Mouse (Mus musculus): ENCODE data around the gene Myo7a. TPM values are rescaled to one million over a fixed set of nuclear protein-coding genes. Genes with fewer than 3 reads are reported as not detected.
A peak's percentile ranks its signal among the peaks of the same experiment; 100 is the strongest.

The Myo7a gene
- polyA plus RNA-seq (2015; fragmentation: Nextera tagmentation; extraction: Ambion mirVana) = 24.0 and 25.0 TPM in 2 replicates

- Histone ChIP-seq H3K4me2 (replicated peaks; ENCODE audit: low read depth) (peak within 1 kb of the TSS; percentile 61), H3K9ac (ENCODE audit: low read depth, low read length) (peak within 1 kb of the TSS; percentile 42), H3K9me3 (ENCODE audit: control insufficient read depth) (no peaks in the 10 kb centered on the region), H3K36me3 (ENCODE audit: control insufficient read depth, insufficient read depth) (no peaks in the 10 kb centered on the region; the same call in 1 of the 2 replicates), H3K4me1 (replicated peaks; ENCODE audit: control insufficient read depth, insufficient read depth, low read length) (peaks cover 9% of the 10 kb centered on the region; the same call in 1 of the 2 replicates), H3K27ac (ENCODE audit: low read depth, low read length) (peak within 1 kb of the TSS; percentile 81), H3K4me3 (ENCODE audit: low read depth, low read length) (peak within 1 kb of the TSS; percentile 20), H3K27me3 (replicated peaks; ENCODE audit: control insufficient read depth, insufficient read depth, low read length) (no peaks in the 10 kb centered on the region)
- ATAC-seq = peak; percentile 83
- WGBS = 20% methylated on average over 9 of the region's 9 CpGs
- peak; percentile 60 for TF ChIP-seq CTCF (IDR thresholded peaks at IDR 0.05; ENCODE audit: low read depth)
Measured at GRCm38 (mm10) chr7:98119179-98119960, at the start of gene Myo7a. Myo7a (minus strand) TSS chr7:98119524.

GRCm38 (mm10) chr7:98164999-98165528, 45.7 kb upstream of the Myo7a start:
- WGBS = 27% methylated on average over 10 of the region's 10 CpGs
- Histone ChIP-seq H3K9me3 (ENCODE audit: control insufficient read depth) (no peaks in the 10 kb centered on the region), H3K36me3 (ENCODE audit: control insufficient read depth, insufficient read depth) (no peaks in the 10 kb centered on the region), H3K9ac (ENCODE audit: low read depth, low read length) (no peak overlapping the region), H3K4me1 (replicated peaks; ENCODE audit: control insufficient read depth, insufficient read depth, low read length) (no peaks in the 10 kb centered on the region), H3K4me2 (replicated peaks; ENCODE audit: low read depth) (peak overlapping the region; percentile 28), H3K27me3 (replicated peaks; ENCODE audit: control insufficient read depth, insufficient read depth, low read length) (no peaks in the 10 kb centered on the region), H3K27ac (ENCODE audit: low read depth, low read length) (peak overlapping the region; percentile 77), H3K4me3 (ENCODE audit: low read depth, low read length) (no peak overlapping the region)
- ATAC-seq = peak; percentile 82
- peak; percentile 57 for TF ChIP-seq CTCF (IDR thresholded peaks at IDR 0.05; ENCODE audit: low read depth)

DNA sequence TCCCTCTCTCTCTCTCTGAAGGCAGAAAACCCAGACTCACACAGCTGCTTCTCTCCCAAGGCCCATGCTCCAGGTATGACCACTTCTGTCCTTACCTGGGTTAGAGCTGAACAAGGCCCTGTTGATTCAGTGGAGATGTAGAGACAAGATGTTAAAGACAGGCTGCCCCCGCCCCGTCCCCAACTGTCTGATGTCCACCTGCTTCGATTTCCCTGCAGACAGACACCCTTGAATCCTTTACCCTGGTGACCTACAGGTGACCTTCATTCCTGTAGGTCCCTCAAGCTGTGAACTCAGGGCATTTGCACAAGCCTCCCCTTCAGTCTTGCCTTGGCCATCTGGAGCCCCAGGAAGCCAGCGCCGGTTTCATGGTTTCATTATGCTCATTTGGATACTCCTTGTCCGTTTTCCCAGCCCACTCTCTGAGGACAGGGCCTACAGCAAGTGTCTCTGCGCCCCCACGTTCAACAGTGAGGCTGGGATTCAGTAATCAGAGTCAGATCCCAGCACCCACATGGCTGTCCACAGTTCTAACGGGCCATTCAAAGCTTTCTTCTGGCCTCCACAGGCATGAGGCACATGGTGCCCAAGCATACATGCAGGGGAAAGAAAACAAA, 45.2 kb upstream of the Myo7a start:
- Histone ChIP-seq H3K4me3 (ENCODE audit: low read depth, low read length) (no peak overlapping the region), H3K27ac (ENCODE audit: low read depth, low read length) (peak overlapping the region; percentile 77; the same call in 1 of the 2 replicates), H3K9me3 (ENCODE audit: control insufficient read depth) (no peaks in the 10 kb centered on the region), H3K9ac (ENCODE audit: low read depth, low read length) (no peak overlapping the region), H3K4me1 (replicated peaks; ENCODE audit: control insufficient read depth, insufficient read depth, low read length) (no peaks in the 10 kb centered on the region), H3K4me2 (replicated peaks; ENCODE audit: low read depth) (peak overlapping the region; percentile 28), H3K27me3 (replicated peaks; ENCODE audit: control insufficient read depth, insufficient read depth, low read length) (no peaks in the 10 kb centered on the region), H3K36me3 (ENCODE audit: control insufficient read depth, insufficient read depth) (no peaks in the 10 kb centered on the region)
- no peak for TF ChIP-seq CTCF (IDR thresholded peaks at IDR 0.05; ENCODE audit: low read depth)
- 71% methylated on average over 9 of the region's 9 CpGs for WGBS
- 0 out of 2 replicates have a peak, but pooled peaks have one; percentile 5 for ATAC-seq

GRCm38 (mm10) chr7:98163700-98164099, 44.4 kb upstream of the Myo7a start:
- 38% methylated on average over 3 of the region's 3 CpGs for WGBS
- no peaks in the 10 kb centered on the region for H3K36me3 ChIP-seq (ENCODE audit: control insufficient read depth, insufficient read depth)
- H3K27me3 ChIP-seq (replicated peaks; ENCODE audit: control insufficient read depth, insufficient read depth, low read length) = no peaks in the 10 kb centered on the region
- no peak overlapping the region for H3K4me3 ChIP-seq (ENCODE audit: low read depth, low read length)
- H3K4me1 ChIP-seq (replicated peaks; ENCODE audit: control insufficient read depth, insufficient read depth, low read length) = no peaks in the 10 kb centered on the region
- no peaks in the 10 kb centered on the region for H3K9me3 ChIP-seq (ENCODE audit: control insufficient read depth)
- H3K4me2 ChIP-seq (replicated peaks; ENCODE audit: low read depth) = no peak overlapping the region
- H3K27ac ChIP-seq (ENCODE audit: low read depth, low read length) = no peak overlapping the region
- no peak overlapping the region for H3K9ac ChIP-seq (ENCODE audit: low read depth, low read length)
- ATAC-seq = no peak
- no peak for TF ChIP-seq CTCF (IDR thresholded peaks at IDR 0.05; ENCODE audit: low read depth)

DNA sequence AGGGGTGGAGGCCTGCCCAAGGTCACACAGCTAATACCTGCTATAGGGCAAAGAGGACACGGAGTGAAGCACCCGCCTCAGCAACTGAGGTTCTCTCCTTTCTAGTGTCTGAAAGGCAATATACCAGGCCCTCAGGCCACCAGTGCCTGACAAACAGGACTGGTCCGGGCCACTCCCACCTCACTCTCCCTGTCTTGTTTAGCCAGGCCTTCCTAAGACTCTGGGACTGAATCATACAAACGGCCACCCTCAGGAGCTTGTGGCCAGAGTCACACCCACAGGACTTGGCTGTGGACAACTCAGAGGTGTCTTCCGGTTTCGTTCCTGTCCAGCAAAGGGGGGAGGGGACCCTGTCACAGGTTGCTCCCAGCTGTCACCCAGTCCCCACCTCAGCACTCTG, 42.9 kb upstream of the Myo7a start:
- H3K9ac ChIP-seq (ENCODE audit: low read depth, low read length) = no peak overlapping the region
- no peaks in the 10 kb centered on the region for H3K36me3 ChIP-seq (ENCODE audit: control insufficient read depth, insufficient read depth)
- H3K4me2 ChIP-seq (replicated peaks; ENCODE audit: low read depth) = no peak overlapping the region
- no peak overlapping the region for H3K4me3 ChIP-seq (ENCODE audit: low read depth, low read length)
- no peak for ATAC-seq
- no peak overlapping the region for H3K27ac ChIP-seq (ENCODE audit: low read depth, low read length)
- H3K4me1 ChIP-seq (replicated peaks; ENCODE audit: control insufficient read depth, insufficient read depth, low read length) = no peaks in the 10 kb centered on the region; the same call in 1 of the 2 replicates
- no peaks in the 10 kb centered on the region for H3K27me3 ChIP-seq (replicated peaks; ENCODE audit: control insufficient read depth, insufficient read depth, low read length)
- WGBS = 41% methylated on average over 6 of the region's 6 CpGs
- TF ChIP-seq CTCF (IDR thresholded peaks at IDR 0.05; ENCODE audit: low read depth) = no peak
- no peaks in the 10 kb centered on the region for H3K9me3 ChIP-seq (ENCODE audit: control insufficient read depth)
